In genomic region chr3:145412137-145412536, GRCm38 (mm10) we compare ENCODE assay signal across 12 mouse cellular contexts.
DNase-seq lines count a peak whose midpoint lies in the region; ATAC-seq and TF ChIP-seq lines count a peak whose summit lies in the region.
"Had no signal": no experiment of that assay in that cellular context is flagged by ENCODE, and none has a peak within 500 bp of the region (broad histone marks: within the 10 kb centered on the region; RNA-seq: fewer than 3 reads in every experiment).

No protein-coding gene starts in this region.

- no peaks in the 10 kb centered on the region for H3K4me1 ChIP-seq in intestine, postnatal 0 days (replicated peaks; ENCODE audit: control insufficient read depth, insufficient read depth, low read length)
- H3K4me1 ChIP-seq in intestine, embryonic 16.5 days (ENCODE audit: control insufficient read depth, insufficient read depth, low read length), result no peaks in the 10 kb centered on the region
- no peaks in the 10 kb centered on the region for H3K4me1 ChIP-seq in ES-E14 (ENCODE audit: control insufficient read depth in 2 of 2, insufficient read depth in 2 of 2, low read length in 2 of 2, poor library complexity in 1 of 2)
- no peaks in the 10 kb centered on the region for H3K4me1 ChIP-seq in hindbrain, embryonic 11.5 days (replicated peaks; ENCODE audit: control insufficient read depth, insufficient read depth, low read length)
- H3K4me1 ChIP-seq: hindbrain, embryonic 10.5 days; limb, embryonic 15.5 days had no signal

- no peaks in the 10 kb centered on the region for H3K9me3 ChIP-seq in intestine, postnatal 0 days (ENCODE audit: control insufficient read depth)
- no peaks in the 10 kb centered on the region for H3K9me3 ChIP-seq in intestine, embryonic 16.5 days (ENCODE audit: control insufficient read depth, low read length)
- no peaks in the 10 kb centered on the region for H3K9me3 ChIP-seq in ES-E14 (ENCODE audit: control insufficient read depth, insufficient read depth, low read depth, low read length)
- H3K9me3 ChIP-seq in hindbrain, embryonic 11.5 days (ENCODE audit: control insufficient read depth, low read length), result no peaks in the 10 kb centered on the region
- H3K9me3 ChIP-seq: hindbrain, embryonic 10.5 days; limb, embryonic 15.5 days had no signal

- H3K36me3 ChIP-seq in intestine, postnatal 0 days (ENCODE audit: control insufficient read depth, insufficient read depth), result no peaks in the 10 kb centered on the region
- no peaks in the 10 kb centered on the region for H3K36me3 ChIP-seq in intestine, embryonic 16.5 days (ENCODE audit: control insufficient read depth, insufficient read depth, low read length)
- no peaks in the 10 kb centered on the region for H3K36me3 ChIP-seq in ES-E14 (ENCODE audit: control insufficient read depth, insufficient read depth, low read length, poor library complexity, severe bottlenecking)
- no peaks in the 10 kb centered on the region for H3K36me3 ChIP-seq in hindbrain, embryonic 11.5 days (ENCODE audit: control insufficient read depth, insufficient read depth, low read length)
- H3K36me3 ChIP-seq: hindbrain, embryonic 10.5 days; limb, embryonic 15.5 days had no signal

- peak; percentile 55 for TF ChIP-seq CTCF in intestine, postnatal 0 days (IDR thresholded peaks at IDR 0.05; ENCODE audit: low read depth)

- H3K27me3 ChIP-seq in intestine, postnatal 0 days (replicated peaks; ENCODE audit: control insufficient read depth, insufficient read depth, low read length), result no peaks in the 10 kb centered on the region
- H3K27me3 ChIP-seq in intestine, embryonic 16.5 days (replicated peaks; ENCODE audit: control insufficient read depth, insufficient read depth, low read length), result no peaks in the 10 kb centered on the region
- no peaks in the 10 kb centered on the region for H3K27me3 ChIP-seq in hindbrain, embryonic 11.5 days (ENCODE audit: control insufficient read depth, insufficient read depth, low read length)
- H3K27me3 ChIP-seq: limb, embryonic 15.5 days had no signal

- H3K9ac ChIP-seq in intestine, postnatal 0 days (ENCODE audit: low read depth, low read length), result no peak overlapping the region
- H3K9ac ChIP-seq in intestine, embryonic 16.5 days (ENCODE audit: low read depth, low read length), result no peak overlapping the region
- H3K9ac ChIP-seq in ES-E14 (ENCODE audit: insufficient read depth, low read depth, low read length, poor library complexity, severe bottlenecking), result no peak overlapping the region
- H3K9ac ChIP-seq in hindbrain, embryonic 11.5 days (ENCODE audit: low read depth, low read length), result no peak overlapping the region
- H3K9ac ChIP-seq: limb, embryonic 15.5 days had no signal

- ATAC-seq in intestine, postnatal 0 days, result no peak
- ATAC-seq in intestine, embryonic 16.5 days, result no peak
- ATAC-seq in hindbrain, embryonic 11.5 days (ENCODE audit: low FRiP score), result no peak

- no peak overlapping the region for H3K4me3 ChIP-seq in intestine, postnatal 0 days (ENCODE audit: low read depth, low read length)
- no peak overlapping the region for H3K4me3 ChIP-seq in intestine, embryonic 16.5 days (ENCODE audit: low read length)
- no peak overlapping the region for H3K4me3 ChIP-seq in ES-E14 (ENCODE audit: insufficient read depth in 1 of 2, low read depth in 1 of 2, low read length in 2 of 2, poor library complexity in 1 of 2, severe bottlenecking in 1 of 2)
- no peak overlapping the region for H3K4me3 ChIP-seq in hindbrain, embryonic 11.5 days (ENCODE audit: low read depth, low read length)
- H3K4me3 ChIP-seq: hindbrain, embryonic 10.5 days; limb, embryonic 15.5 days had no signal

- WGBS in intestine, postnatal 0 days, result 53% methylated on average over 4 of the region's 4 CpGs
- 50% methylated on average over 4 of the region's 4 CpGs for WGBS in intestine, embryonic 16.5 days
- 30% methylated on average over 4 of the region's 4 CpGs for WGBS in hindbrain, embryonic 11.5 days

- H3K4me2 ChIP-seq in intestine, postnatal 0 days (replicated peaks; ENCODE audit: low read depth), result no peak overlapping the region
- no peak overlapping the region for H3K4me2 ChIP-seq in intestine, embryonic 16.5 days (ENCODE audit: low read depth, low read length)
- no peak overlapping the region for H3K4me2 ChIP-seq in hindbrain, embryonic 11.5 days (replicated peaks; ENCODE audit: low read depth, low read length)
- H3K4me2 ChIP-seq: limb, embryonic 15.5 days had no signal

- no peak overlapping the region for H3K27ac ChIP-seq in intestine, postnatal 0 days (ENCODE audit: low read depth, low read length)
- no peak overlapping the region for H3K27ac ChIP-seq in intestine, embryonic 16.5 days (ENCODE audit: low read length)
- H3K27ac ChIP-seq in ES-E14 (ENCODE audit: insufficient read depth, low read depth, low read length, poor library complexity, severe bottlenecking), result no peak overlapping the region
- no peak overlapping the region for H3K27ac ChIP-seq in hindbrain, embryonic 11.5 days (ENCODE audit: low read depth, low read length)
- H3K27ac ChIP-seq: hindbrain, embryonic 10.5 days; limb, embryonic 15.5 days had no signal

- in situ Hi-C loops in ES-E14 (cut with MboI; ENCODE audit: low sequenced_read_pairs in 2 of 2, unreplicated experiment in 2 of 2), result loop anchor here (5.0 to 25.0 kb wide), 3 partner anchors 490 to 775 kb away; partner anchors contain the start of gene Bcl10 (in 1 of the 2)

- DNase-seq in A20 (ENCODE audit: low read depth, low spot score) (peak; percentile 57), ES-E14 (ENCODE audit: low read depth, low spot score) (peak; percentile 47)
- DNase-seq in c-Kit-positive CD71-positive TER-119-positive erythroid progenitor cells, embryonic 14.5 days (ENCODE audit: low spot score), result peak; percentile 8
- no peak for DNase-seq in ovary, adult 18-20 months (ENCODE audit: low spot score)
- DNase-seq in urinary bladder, postnatal 4 days (ENCODE audit: low spot score in 2 of 2), result no peak
- no peak for DNase-seq in hindbrain, embryonic 11.5 days (ENCODE audit: low spot score)
- DNase-seq: heart, adult 18-20 months; layer of hippocampus, postnatal 36 days had no signal

TF ChIP-seq in ES-E14, 5 proteins besides CTCF, POLR2A, EP300 and RAD21:
- TF ChIP-seq MAFK (IDR thresholded peaks at IDR 0.05; ENCODE audit: insufficient read depth, low read depth, low read length), result no peak
- TF ChIP-seq CHD2 (IDR thresholded peaks at IDR 0.05; ENCODE audit: low read depth, low read length), result no peak
- 0 out of 2 replicates have a peak, but pooled peaks have one; percentile 43 for TF ChIP-seq ZC3H11A (IDR thresholded peaks at IDR 0.05; ENCODE audit: borderline replicate concordance, low read depth, low read length)
- no peak for TF ChIP-seq ZNF384 (IDR thresholded peaks at IDR 0.05; ENCODE audit: low read depth, low read length)

Comparison
In these comparisons a context has a peak if more than half of its experiments do, and no peak if none do; other contexts are left out.
1. DNase-seq: peak in A20 (single experiment), ES-E14 (single experiment) and c-Kit-positive CD71-positive TER-119-positive erythroid progenitor cells, embryonic 14.5 days (single experiment); none in ovary, adult 18-20 months (single experiment), urinary bladder, postnatal 4 days (0 of 2) and hindbrain, embryonic 11.5 days (single experiment).